Mouse (Mus musculus) midbrain, embryonic 10.5 days (tissue): ENCODE measurements around the gene Aebp2. TPM values are rescaled to one million over a fixed set of nuclear protein-coding genes. Genes with fewer than 3 reads are reported as not detected.
"Not testable (repeated sequence)": the region's sequence is repeated elsewhere in the genome, so short reads cannot be mapped to it uniquely, and the experiment has no call there.

ENCODE experiments used
- DNase-seq: peaks from one replicate; pipeline ENCODE4 v3.0.0-alpha.2; 2017; ENCODE audit warnings: low spot score
- H3K27ac ChIP-seq: fragments of 300-500 bp; sonication (generic); replicated peaks from 2 replicates; pipeline ENCODE4 v1.5.1; 2016; ENCODE audit warnings: mild to moderate bottlenecking
- H3K27me3 ChIP-seq: fragments of 300-500 bp; sonication (generic); 2 replicates; pipeline ENCODE4 v1.6.1; 2016; ENCODE audit warnings: low read depth, mild to moderate bottlenecking; ENCODE audit not compliant: poor library complexity, severe bottlenecking
- H3K36me3 ChIP-seq: fragments of 300-500 bp; sonication (generic); 2 replicates; pipeline ENCODE4 v1.6.1; 2016; ENCODE audit warnings: mild to moderate bottlenecking, moderate library complexity
- H3K4me1 ChIP-seq: fragments of 300-500 bp; sonication (generic); 2 replicates; pipeline ENCODE4 v1.6.1; 2016
- H3K4me3 ChIP-seq: fragments of 300-500 bp; sonication (generic); 2 replicates; pipeline ENCODE4 v1.5.1; 2016; ENCODE audit warnings: mild to moderate bottlenecking, moderate library complexity
- H3K9me3 ChIP-seq: fragments of 300-500 bp; sonication (generic); replicated peaks from 2 replicates; pipeline ENCODE4 v1.6.1; 2016; ENCODE audit warnings: mild to moderate bottlenecking
- WGBS: fragments of 180-500 bp; shearing (Covaris S2); methylation state at CpG from one replicate; pipeline ENCODE4 v1.1.7; 2016; 5-methylcytosine and 5-hydroxymethylcytosine counted together
- polyA plus RNA-seq: library from polyadenylated mRNA; unstranded; fragments of >200 nt; fragmentation: Nextera tagmentation; extraction: Ambion mirVana; gene quantifications from 2 replicates; pipeline ENCODE4 v1.2.1, GENCODE M21; 2016

Gene Aebp2
- polyA plus RNA-seq: 12.3 and 14.9 TPM in 2 replicates

- Histone ChIP-seq H3K36me3 (no peaks in the 10 kb centered on the region), H3K9me3 (no peaks in the 10 kb centered on the region), H3K4me1 (peaks cover 41% of the 10 kb centered on the region), H3K4me3 (peak within 1 kb of the TSS; percentile 99), H3K27me3 (peaks cover 19% of the 10 kb centered on the region), H3K27ac (peak within 1 kb of the TSS; percentile 98)
- 47% methylated on average over 30 of the region's 30 CpGs for WGBS
- DNase-seq: no peak
These were observed at the start of gene Aebp2 for GRCm38 (mm10) chr6:140622391-140623225. Aebp2 (plus strand) TSS chr6:140622663.

GRCm38 (mm10) chr6:140574943-140575342, 47.5 kb upstream of the Aebp2 start:
- no peak overlapping the region for H3K4me3 ChIP-seq
- H3K4me1 ChIP-seq: no peaks in the 10 kb centered on the region
- no peaks in the 10 kb centered on the region for H3K9me3 ChIP-seq
- no peak overlapping the region for H3K27ac ChIP-seq
- DNase-seq: no peak
- WGBS: 95% methylated on average over 3 of the region's 3 CpGs
- no peaks in the 10 kb centered on the region for H3K27me3 ChIP-seq
- H3K36me3 ChIP-seq: peaks cover 91% of the 10 kb centered on the region

- Histone ChIP-seq H3K4me3 (no peak overlapping the region), H3K36me3 (peaks cover 91% of the 10 kb centered on the region), H3K4me1 (no peaks in the 10 kb centered on the region), H3K27ac (no peak overlapping the region), H3K9me3 (no peaks in the 10 kb centered on the region), H3K27me3 (no peaks in the 10 kb centered on the region)
- DNase-seq: no peak
- 95% methylated on average over 8 of the region's 8 CpGs for WGBS
These were observed 46.3 kb upstream of the Aebp2 start for GRCm38 (mm10) chr6:140576133-140576532.

- Histone ChIP-seq H3K4me3 (no peak overlapping the region), H3K9me3 (no peaks in the 10 kb centered on the region), H3K4me1 (no peaks in the 10 kb centered on the region), H3K27ac (no peak overlapping the region), H3K36me3 (peaks cover 88% of the 10 kb centered on the region), H3K27me3 (no peaks in the 10 kb centered on the region)
- 87% methylated on average over 18 of the region's 18 CpGs for WGBS
- DNase-seq: no peak
These were observed 45.3 kb upstream of the Aebp2 start for GRCm38 (mm10) chr6:140576961-140577821.

- no peaks in the 10 kb centered on the region for H3K27me3 ChIP-seq
- WGBS: 91% methylated on average over 4 of the region's 4 CpGs
- H3K4me1 ChIP-seq: no peaks in the 10 kb centered on the region
- no peak for DNase-seq
- no peak overlapping the region for H3K4me3 ChIP-seq
- no peak overlapping the region for H3K27ac ChIP-seq
- peaks cover 88% of the 10 kb centered on the region for H3K36me3 ChIP-seq
- no peaks in the 10 kb centered on the region for H3K9me3 ChIP-seq
These were observed 44.7 kb upstream of the Aebp2 start for GRCm38 (mm10) chr6:140577822-140578170.

- peaks cover 88% of the 10 kb centered on the region for H3K36me3 ChIP-seq
- H3K27ac ChIP-seq, H3K4me1 ChIP-seq, H3K4me3 ChIP-seq, H3K9me3 ChIP-seq, H3K27me3 ChIP-seq, DNase-seq: not testable (repeated sequence)
These were observed 43.5 kb upstream of the Aebp2 start for GRCm38 (mm10) chr6:140578985-140579384.

- WGBS: 89% methylated on average over 4 of the region's 4 CpGs
- Histone ChIP-seq H3K36me3 (peaks cover 85% of the 10 kb centered on the region), H3K9me3 (no peaks in the 10 kb centered on the region), H3K27me3 (no peaks in the 10 kb centered on the region), H3K4me1 (no peaks in the 10 kb centered on the region), H3K27ac (no peak overlapping the region), H3K4me3 (no peak overlapping the region)
- DNase-seq: no peak
These were observed 42.3 kb upstream of the Aebp2 start for GRCm38 (mm10) chr6:140580170-140580569.

- 84% methylated on average over 8 of the region's 8 CpGs for WGBS
- no peak overlapping the region for H3K27ac ChIP-seq
- H3K4me3 ChIP-seq: no peak overlapping the region
- no peaks in the 10 kb centered on the region for H3K4me1 ChIP-seq
- H3K36me3 ChIP-seq: peaks cover 93% of the 10 kb centered on the region
- H3K27me3 ChIP-seq: no peaks in the 10 kb centered on the region
- DNase-seq: no peak
- H3K9me3 ChIP-seq: no peaks in the 10 kb centered on the region
These were observed 35.7 kb upstream of the Aebp2 start for GRCm38 (mm10) chr6:140586714-140587259.

- WGBS: 90% methylated on average over 5 of the region's 5 CpGs
- no peak for DNase-seq
- H3K4me3 ChIP-seq: no peak overlapping the region
- H3K4me1 ChIP-seq: peaks cover 8% of the 10 kb centered on the region
- H3K9me3 ChIP-seq: no peaks in the 10 kb centered on the region
- peaks cover 97% of the 10 kb centered on the region for H3K36me3 ChIP-seq
- H3K27me3 ChIP-seq: no peaks in the 10 kb centered on the region
- H3K27ac ChIP-seq: no peak overlapping the region
These were observed 31.1 kb upstream of the Aebp2 start for GRCm38 (mm10) chr6:140591331-140591730.

GRCm38 (mm10) chr6:140592713-140593112, 29.8 kb upstream of the Aebp2 start:
- no peak for DNase-seq
- no peak overlapping the region for H3K4me3 ChIP-seq
- peaks cover 22% of the 10 kb centered on the region for H3K4me1 ChIP-seq
- no peaks in the 10 kb centered on the region for H3K27me3 ChIP-seq
- no peaks in the 10 kb centered on the region for H3K9me3 ChIP-seq
- no peak overlapping the region for H3K27ac ChIP-seq
- WGBS: 92% methylated on average over 8 of the region's 8 CpGs
- peaks cover 96% of the 10 kb centered on the region for H3K36me3 ChIP-seq

GRCm38 (mm10) chr6:140593420-140594170, 28.9 kb upstream of the Aebp2 start:
- Histone ChIP-seq H3K27ac (0 out of 2 replicates have a peak overlapping the region, but pooled peaks have one; percentile 28), H3K4me3 (no peak overlapping the region), H3K27me3 (no peaks in the 10 kb centered on the region), H3K36me3 (peaks cover 88% of the 10 kb centered on the region), H3K4me1 (peaks cover 31% of the 10 kb centered on the region), H3K9me3 (no peaks in the 10 kb centered on the region)
- no peak for DNase-seq
- WGBS: 90% methylated on average over 17 of the region's 17 CpGs

- Histone ChIP-seq H3K4me1 (peaks cover 45% of the 10 kb centered on the region), H3K27ac (peak overlapping the region; percentile 14; the same call in 1 of the 2 replicates), H3K36me3 (peaks cover 79% of the 10 kb centered on the region)
- not testable (repeated sequence) for H3K27me3 ChIP-seq, DNase-seq, H3K4me3 ChIP-seq, H3K9me3 ChIP-seq
- WGBS: 94% methylated on average over 6 of the region's 6 CpGs
These were observed 26.9 kb upstream of the Aebp2 start for GRCm38 (mm10) chr6:140595551-140595950.
